Mouse (Mus musculus) retina, embryonic 14.5 days (tissue): ENCODE data around the gene Atp1a4.

Experiments used
- DNase-seq: peaks from one replicate; pipeline ENCODE4 v3.0.0-alpha.2; 2015; ENCODE audit warnings: low spot score

The Atp1a4 gene

GRCm38 (mm10) chr1:172219451-172220406, 38.5 kb downstream of the Atp1a4 start, which contains the start of gene Casq1:
TSS of gene Casq1 (minus strand) at chr1:172219868.
- no peak for DNase-seq

GRCm38 (mm10) chr1:172218164-172218910, 39.9 kb downstream of the Atp1a4 start:
- no peak for DNase-seq

DNA sequence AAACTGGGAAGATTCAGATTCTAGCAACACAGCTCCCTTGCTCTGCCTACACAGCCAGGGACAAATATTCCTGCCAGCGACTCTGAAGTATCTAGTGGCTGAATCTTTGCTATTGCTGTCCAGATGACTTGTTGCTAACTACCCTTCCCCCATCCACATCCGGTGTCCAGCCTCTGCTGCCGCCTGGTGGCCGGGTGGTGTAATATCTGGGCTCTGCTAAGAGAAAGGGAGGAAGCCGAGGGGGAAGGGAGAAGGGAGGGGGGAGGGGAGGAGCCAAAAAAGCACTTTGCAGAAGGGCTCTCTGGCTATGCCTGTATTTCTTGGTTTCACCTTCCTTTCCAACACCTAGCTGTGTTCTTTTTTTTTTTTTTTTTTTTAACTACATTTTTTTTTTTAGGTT, 41.1 kb downstream of the Atp1a4 start:
- DNase-seq: peak; percentile 95

DNA sequence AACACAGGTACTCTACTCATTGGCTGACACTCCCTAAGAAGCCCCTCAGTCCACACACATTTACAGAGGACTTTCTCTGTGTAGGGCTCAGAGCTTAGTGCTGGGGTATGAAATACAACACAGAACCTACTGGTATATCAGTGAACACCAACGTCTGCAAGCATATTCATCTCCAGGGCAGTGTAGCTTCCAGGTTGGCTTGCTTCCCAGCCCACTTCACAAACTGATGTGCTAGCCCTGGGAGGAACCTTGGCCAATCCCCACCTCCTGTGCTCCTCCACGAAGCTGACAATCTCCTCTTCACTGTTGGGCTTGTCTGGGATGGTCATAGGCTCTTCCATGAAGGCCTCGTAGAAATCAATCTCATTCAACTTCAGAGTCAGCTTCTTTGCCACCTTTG, 43.5 kb downstream of the Atp1a4 start:
- no peak for DNase-seq

DNA sequence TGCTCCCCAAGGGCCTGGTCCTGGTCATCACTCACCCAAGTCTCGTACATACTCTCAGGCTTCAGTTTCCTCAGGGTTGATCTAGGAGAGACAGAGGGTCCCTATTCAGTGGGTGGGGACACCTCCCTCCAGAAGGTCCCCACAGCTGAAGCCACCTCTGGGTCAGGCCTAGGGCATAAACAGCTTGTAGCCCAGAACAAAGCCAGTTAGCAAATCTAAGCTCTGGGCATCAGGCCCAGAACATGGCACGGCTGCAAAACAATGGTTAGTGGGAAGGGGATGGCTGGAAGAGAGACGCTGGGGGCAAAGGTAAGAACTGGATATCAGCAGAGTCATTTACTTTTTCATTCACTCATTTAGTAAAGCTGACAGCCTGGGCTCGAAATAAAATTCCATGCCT, 44.4 kb downstream of the Atp1a4 start:
- DNase-seq: no peak

- DNase-seq: no peak
Observed at GRCm38 (mm10) chr1:172212776-172213175, 45.4 kb downstream of the Atp1a4 start.

GRCm38 (mm10) chr1:172207111-172207584, 51.1 kb downstream of the Atp1a4 start:
- no peak for DNase-seq

GRCm38 (mm10) chr1:172206141-172206917, 51.9 kb downstream of the Atp1a4 start, which contains the start of gene Pea15a:
TSS of gene Pea15a (minus strand) at chr1:172206804.
- peak; percentile 79 for DNase-seq

DNA sequence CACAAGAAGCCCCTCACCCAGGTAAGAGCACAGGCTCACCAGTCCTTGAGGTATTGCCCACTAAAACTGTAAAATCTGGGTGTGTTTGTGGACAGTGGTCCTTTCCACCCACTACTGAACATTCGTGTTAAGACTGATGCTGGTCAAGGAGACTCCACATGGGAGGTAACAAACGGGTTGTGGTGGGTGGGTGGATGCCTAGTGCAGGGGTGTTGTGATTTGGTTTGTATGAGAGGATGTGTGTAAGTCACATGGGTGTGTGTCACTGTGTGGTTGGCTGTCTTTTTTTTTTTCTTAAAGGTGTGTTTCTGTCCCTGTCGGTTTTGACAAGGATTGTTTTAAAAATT, 52.5 kb downstream of the Atp1a4 start:
- DNase-seq: no peak

DNA sequence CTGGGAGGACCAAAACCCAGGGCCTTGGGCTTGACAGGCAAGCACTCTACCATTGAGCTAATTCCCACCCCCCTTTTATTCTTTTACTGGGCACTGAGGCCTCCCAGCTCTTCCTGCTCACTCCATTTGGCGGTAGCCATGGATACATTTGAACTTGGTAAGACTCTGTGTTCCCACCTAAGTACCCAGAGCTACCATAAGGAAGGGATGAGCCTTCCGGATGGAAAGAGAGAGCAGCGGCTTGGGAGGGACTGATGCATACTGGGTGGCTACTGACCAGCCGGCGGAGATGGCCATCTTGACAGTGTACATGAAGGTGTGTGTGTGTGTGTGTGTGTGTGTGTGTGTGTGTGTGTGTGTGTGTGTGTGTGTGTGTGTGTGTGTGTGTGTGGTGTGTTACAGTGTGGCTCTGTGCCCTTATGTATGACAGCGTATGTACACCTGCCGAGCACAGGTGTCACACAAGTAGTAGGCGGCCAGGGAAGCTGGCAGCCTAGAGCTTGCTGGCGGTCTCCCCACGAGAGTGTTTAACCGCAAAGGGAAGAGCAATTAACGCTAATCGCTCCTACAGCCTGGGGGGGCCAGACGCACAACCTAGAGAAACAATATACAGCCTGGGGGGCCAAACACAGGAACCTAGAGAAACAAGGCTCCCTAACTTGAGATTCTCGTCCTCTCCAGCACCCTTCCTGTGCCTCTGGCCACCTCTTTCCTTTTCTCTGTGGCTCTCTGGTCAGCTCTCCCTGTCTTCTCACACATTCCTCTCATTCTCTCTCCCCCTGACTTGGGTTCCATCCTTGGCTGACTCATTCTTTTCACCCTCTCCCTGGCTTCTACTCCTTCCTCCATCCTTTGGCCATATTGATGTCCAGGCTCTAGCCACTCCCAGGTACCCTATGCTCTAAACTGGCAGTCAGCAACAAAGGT, 53.1 kb downstream of the Atp1a4 start:
- no peak for DNase-seq

- DNase-seq: peak; percentile 38
Observed at GRCm38 (mm10) chr1:172204033-172204813, 54.0 kb downstream of the Atp1a4 start.

DNA sequence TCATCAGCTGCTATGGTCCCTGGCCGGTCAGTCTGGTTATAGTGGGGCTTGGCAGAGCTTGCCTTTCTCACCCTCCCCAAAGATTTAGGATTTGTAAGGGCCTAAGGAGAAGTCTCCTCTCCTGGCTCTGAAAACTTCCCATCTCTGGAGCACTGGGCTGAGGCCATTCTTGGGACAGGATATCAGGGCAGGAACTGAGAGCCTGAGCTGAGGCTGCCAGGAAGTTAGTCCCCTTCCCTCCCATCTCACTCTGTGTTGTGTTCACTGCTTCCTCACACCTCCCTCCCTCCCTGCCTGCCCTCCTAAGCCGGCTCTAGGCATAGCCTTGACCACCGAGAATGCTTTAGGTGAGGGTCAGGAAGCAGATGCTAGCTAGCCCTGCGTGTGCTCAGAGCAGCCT, 54.6 kb downstream of the Atp1a4 start:
- no peak for DNase-seq

DNA sequence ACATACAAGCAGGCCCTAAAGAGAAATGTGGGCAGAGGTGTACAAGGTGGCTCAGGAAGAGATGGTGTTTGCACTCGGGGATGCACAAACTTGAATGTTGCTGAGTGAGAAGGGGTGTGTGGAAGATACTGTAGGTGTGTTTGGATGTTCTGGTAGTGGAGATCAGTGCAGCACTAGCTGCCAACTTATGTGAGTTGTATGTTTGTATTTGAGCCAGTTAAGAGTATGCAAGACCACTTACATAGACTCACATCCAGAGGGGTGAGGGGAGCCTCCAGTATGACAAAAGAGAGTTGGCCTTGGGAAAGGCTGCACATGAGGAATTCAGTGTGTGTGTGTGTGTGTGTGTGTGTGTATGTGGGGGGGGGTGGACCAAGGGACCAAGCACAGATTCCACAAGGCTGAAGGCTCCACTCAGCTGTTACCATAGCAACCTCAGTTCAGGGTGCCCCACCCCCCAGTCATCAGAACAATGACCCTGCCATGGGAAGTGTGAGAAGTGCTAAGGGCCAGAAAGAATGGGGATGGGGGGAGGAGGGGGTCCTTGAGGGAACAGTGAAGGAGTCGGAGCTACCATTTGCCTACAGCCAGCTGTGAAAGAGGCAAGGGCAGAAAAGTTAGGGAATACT, 55.2 kb downstream of the Atp1a4 start:
- peak; percentile 90 for DNase-seq

DNA sequence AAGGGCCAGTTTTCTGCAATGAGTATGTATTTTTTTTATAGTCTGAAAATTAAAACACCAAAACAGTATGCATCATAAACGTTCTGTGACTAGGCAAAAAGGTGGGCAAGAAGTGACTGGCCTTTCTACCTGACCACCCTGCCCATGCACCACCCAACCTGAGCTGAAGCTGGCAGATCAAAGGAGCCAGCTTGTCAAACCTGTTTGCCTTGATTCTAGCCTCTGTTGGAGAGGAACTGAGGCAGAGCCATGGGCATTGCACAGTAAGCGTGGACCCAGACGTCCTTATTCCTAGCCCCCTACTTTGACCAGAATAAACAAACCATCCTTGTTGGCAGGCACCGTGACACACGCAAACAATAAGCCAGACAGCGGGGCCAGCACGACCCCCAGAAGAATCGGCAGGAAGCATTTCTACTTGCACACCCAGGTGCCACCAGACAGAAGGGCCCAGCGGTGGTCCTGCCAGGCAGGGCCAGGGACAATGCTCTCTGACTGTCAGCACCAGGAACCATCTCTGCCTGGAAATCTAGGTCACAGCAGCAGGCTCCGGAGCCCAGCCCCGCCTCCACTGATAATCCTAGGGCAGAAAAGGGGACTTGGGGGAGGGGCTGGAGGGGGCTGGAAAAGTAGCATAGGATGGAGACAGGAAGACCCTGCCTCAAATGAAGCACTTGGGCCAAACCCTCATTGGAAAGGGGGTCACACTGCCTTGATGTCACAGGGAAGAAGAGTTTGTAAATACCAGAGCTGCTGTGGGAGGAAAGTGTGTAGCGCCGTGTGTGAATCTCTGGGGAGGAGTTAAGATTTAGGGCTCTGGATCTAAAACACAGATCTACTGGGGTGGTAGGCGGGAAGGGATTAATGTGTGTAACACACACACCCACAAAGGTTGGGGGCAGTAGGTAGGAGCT, 56.0 kb downstream of the Atp1a4 start:
- peak; percentile 93 for DNase-seq

- DNase-seq: peak; percentile 75
Observed at GRCm38 (mm10) chr1:172200871-172201447, 57.3 kb downstream of the Atp1a4 start.

- DNase-seq: no peak
Observed at GRCm38 (mm10) chr1:172200161-172200560, 58.1 kb downstream of the Atp1a4 start.

GRCm38 (mm10) chr1:172198996-172199395, 59.2 kb downstream of the Atp1a4 start:
- DNase-seq: no peak

DNA sequence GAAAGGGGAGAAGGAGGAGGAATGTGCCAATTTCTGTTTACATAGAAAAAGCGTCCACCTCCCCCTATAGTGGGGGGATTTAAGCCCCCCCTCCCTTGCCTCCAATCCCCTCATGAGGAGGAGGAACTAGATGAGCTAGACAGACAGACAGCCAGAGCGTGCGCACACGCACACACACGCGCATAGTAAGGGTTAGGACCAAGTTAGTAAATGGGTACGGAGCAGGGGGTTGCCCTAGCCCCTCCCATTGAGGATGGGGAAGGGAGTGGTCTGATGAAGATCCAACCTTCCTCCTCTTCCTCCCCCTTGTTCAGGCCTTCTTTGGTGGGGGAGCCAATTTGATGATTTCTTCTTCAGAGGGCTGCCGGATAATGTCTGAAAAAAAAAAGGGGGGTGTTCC, 59.9 kb downstream of the Atp1a4 start:
- no peak for DNase-seq
